Mouse (Mus musculus): ENCODE measurements around the gene Tas1r3.

Tas1r3 gene

DNA sequence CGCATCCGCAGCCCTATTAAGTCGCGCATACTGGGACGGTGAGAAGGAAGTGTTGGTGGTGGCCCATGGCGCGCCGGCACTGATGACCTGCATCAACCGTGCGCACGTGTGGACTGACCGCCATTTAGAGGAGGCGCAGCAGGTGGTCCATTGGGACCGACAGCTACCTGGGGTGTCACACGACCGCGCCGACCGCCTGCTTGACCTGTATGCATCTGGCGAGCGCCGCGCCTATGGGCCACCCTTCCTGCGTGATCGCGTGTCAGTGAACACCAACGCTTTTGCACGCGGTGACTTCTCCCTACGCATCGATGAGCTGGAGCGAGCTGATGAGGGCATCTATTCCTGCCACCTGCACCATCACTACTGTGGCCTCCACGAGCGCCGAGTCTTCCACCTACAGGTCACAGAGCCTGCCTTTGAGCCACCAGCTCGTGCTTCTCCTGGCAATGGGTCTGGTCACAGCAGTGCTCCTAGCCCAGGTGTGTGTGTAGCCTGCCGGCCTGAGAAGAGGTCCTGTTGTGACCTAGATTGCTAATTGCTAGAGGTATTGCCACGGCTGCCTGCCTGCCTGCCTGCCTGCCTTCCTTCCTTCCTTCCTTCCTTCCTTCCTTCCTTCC is 21.4 kb downstream of the Tas1r3 start:
- peak in 1 of 2 experiments; percentile 17 for DNase-seq (ENCODE audit: low spot score in 2 of 2)

- DNase-seq (ENCODE audit: low spot score in 2 of 2) = peak in 1 of 2 experiments; percentile 68
Measured at GRCm38 (mm10) chr4:155841003-155841454, 22.1 kb downstream of the Tas1r3 start.

DNA sequence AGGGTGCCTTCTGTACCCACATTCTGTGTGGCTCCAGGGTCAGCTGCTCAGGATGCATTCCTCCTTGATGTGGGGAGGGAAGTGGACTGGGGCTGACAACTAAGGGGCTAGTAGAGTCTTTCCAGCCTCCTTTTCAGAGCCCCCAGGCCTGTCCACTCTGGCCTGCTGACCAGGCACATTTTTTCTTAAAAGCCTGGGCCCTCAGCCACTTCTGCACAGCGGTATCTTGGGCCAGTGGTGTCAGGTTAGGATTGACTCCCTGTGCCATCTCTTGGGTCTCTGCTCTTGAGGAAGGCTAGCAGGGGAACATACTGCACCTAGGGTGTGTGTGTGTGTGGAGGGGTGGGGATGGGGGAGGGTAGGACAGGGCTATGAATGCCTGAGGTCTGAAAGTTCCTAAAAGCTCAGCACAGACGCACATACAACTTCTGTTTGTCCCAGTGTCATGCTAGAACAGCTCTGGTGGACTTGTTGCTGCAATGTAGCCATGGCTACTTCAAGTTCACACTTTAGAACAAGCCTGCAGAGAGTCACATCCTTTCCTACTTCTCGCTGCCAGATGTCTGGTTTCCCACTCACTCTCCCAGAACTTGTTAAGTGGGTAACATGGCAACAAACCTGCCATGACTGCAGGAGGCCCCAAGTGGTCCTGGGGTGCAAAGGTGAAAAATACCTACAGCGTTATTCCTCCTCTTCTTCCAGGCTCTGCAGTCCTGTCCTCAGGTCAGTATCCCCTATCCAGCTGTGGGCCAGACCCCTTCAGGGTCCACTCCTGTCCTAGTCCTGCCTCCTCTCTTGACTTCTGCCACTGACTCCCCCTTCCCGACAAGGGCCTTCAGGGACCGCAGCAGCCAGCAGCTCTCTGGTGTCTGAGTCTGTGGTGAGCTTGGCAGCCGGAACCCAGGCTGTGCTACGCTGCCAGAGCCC is 22.8 kb downstream of the Tas1r3 start:
- DNase-seq (ENCODE audit: low spot score in 2 of 2) = peak in 1 of 2 experiments; percentile 25

GRCm38 (mm10) chr4:155839483-155839910 is 23.7 kb downstream of the Tas1r3 start, which contains the start of gene Mxra8:
Gene Mxra8, plus strand, starts transcription at chr4:155839680.
- peak; percentile 90 to 91 for DNase-seq (ENCODE audit: low spot score in 2 of 2)

- DNase-seq (ENCODE audit: low spot score in 2 of 2) = peak in 1 of 2 experiments; percentile 54
Measured at GRCm38 (mm10) chr4:155838187-155839153, 24.7 kb downstream of the Tas1r3 start.

GRCm38 (mm10) chr4:155837404-155838010 is 25.7 kb downstream of the Tas1r3 start:
- DNase-seq (ENCODE audit: low spot score in 2 of 2) = peak in 1 of 2 experiments; percentile 24

GRCm38 (mm10) chr4:155833836-155834235 is 29.3 kb downstream of the Tas1r3 start:
- DNase-seq (ENCODE audit: low spot score in 2 of 2) = peak; percentile 81 to 84

- DNase-seq (ENCODE audit: low spot score in 2 of 2) = no peak
Measured at GRCm38 (mm10) chr4:155833234-155833633, 29.9 kb downstream of the Tas1r3 start.

DNA sequence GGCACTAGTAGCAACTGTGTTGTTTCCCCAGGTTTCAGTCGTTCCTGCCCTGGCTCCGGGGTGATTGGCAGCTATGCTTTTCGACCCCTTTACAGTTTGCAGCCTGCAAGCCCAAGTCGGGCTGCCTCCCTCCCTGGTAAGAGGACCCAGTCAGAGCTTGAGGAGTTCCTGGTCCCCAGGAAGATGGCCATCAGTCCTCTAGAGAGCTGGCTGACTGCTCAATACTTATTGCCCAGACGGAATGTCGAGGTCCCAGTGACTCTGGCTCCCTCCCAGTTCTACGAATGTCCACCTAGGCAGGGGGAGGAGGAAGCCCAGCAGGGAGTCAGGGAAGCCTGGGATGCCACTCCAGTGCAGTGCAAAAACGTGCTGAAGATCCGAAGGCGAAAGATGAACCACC is 30.8 kb downstream of the Tas1r3 start:
- no peak for DNase-seq (ENCODE audit: low spot score in 2 of 2)

GRCm38 (mm10) chr4:155831831-155832230 is 31.3 kb downstream of the Tas1r3 start:
- no peak for DNase-seq (ENCODE audit: low spot score in 2 of 2)

- peak; percentile 94 to 97 for DNase-seq (ENCODE audit: low spot score in 2 of 2)
Measured at GRCm38 (mm10) chr4:155831205-155831766, 31.9 kb downstream of the Tas1r3 start, which contains the start of gene Aurkaip1. Gene Aurkaip1, plus strand, starts transcription at chr4:155831272.

- DNase-seq (ENCODE audit: low spot score in 2 of 2) = no peak
Measured at GRCm38 (mm10) chr4:155830596-155830995, 32.6 kb downstream of the Tas1r3 start.

GRCm38 (mm10) chr4:155829866-155830265 is 33.3 kb downstream of the Tas1r3 start:
- DNase-seq (ENCODE audit: low spot score in 2 of 2) = no peak

- DNase-seq (ENCODE audit: low spot score in 2 of 2) = no peak
Measured at GRCm38 (mm10) chr4:155823443-155823842, 39.7 kb downstream of the Tas1r3 start.

- DNase-seq (ENCODE audit: low spot score in 2 of 2) = no peak
Measured at GRCm38 (mm10) chr4:155821025-155821424, 42.1 kb downstream of the Tas1r3 start.

GRCm38 (mm10) chr4:155817533-155817932 is 45.6 kb downstream of the Tas1r3 start:
- DNase-seq (ENCODE audit: low spot score in 2 of 2) = no peak

GRCm38 (mm10) chr4:155812665-155813181 is 50.4 kb downstream of the Tas1r3 start:
- no peak for DNase-seq (ENCODE audit: low spot score in 2 of 2)

- DNase-seq (ENCODE audit: low spot score in 2 of 2) = peak; percentile 92 to 93
Measured at GRCm38 (mm10) chr4:155811929-155812664, 51.1 kb downstream of the Tas1r3 start, which contains the start of gene Ccnl2. Gene Ccnl2, plus strand, starts transcription at chr4:155812489.

All from urinary bladder, postnatal 4 days (tissue).